Mouse (Mus musculus): ENCODE measurements around the gene Ccdc102a. TPM values are rescaled to one million over a fixed set of nuclear protein-coding genes. Genes with fewer than 3 reads are reported as not detected.

Gene Ccdc102a
- total RNA-seq, 2 experiments from 2014 or later: 4.9 to 5.5 TPM

DNA sequence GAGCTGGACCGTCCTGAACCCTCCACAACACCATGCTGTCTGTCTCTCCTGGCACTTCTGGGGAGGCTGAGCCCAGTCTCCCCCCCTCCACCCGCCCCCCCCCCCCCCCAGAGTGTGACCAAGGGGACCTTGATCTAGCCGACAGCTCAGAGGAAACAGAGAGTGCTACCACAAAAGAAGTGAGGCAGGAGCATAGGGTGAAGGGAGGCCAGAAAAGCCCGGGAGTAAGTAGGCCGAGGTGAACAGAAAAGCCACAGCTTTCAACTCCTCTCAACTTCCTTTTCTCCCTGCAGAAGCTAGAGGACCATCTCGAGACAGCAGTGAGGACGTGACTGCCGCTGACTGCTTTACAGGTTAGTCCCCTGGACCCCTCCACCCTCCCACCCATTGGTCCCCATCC lies 5.5 kb upstream of the Ccdc102a start, which contains the start of gene Adgrg5:
Gene Adgrg5, plus strand, starts transcription at position 290 of the 400 bp plus-strand sequence.
- intact Hi-C loops (cut with DNase I): no loop called here
- no peak for DNase-seq

DNA sequence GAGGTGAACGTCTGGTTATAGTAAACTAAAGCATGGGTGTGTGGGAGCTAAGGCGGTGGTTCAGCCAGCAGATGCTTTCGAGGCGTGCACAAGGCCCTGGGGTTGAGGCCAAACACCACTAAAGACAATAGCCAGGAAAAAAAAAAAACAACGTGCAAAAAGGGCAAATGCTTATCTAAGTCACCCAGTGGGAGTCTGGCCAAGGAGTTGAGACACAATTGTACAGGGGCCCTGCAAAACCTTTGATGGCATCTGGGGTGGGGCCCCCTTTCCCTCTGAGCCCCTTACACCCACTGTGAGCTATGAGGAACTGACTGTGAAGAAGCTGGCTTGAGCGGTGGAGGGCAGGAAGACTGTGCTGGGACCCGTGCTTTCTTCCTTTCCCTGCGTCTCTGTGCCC lies 4.7 kb upstream of the Ccdc102a start:
- DNase-seq: no peak
- intact Hi-C loops (cut with DNase I): no loop called here

DNA sequence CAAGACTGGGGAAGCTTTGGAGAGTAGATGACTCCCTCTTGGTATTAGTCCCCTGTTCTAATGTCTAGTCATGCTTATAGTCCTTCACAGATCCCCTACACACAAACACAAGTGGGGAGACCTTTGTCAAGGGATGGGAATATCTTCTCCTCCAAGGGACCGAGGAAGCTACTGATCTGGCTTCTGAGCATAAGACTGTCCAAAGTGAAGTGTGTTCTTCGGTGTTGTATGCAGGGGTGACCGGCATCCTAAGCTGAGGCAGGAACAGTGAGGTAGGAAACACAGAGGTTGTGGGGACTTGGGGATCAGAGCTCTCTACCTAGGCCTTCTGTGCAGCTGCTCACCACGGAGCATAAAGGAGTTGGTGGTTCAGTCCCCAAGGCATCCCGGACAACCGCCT lies 4.3 kb upstream of the Ccdc102a start:
- intact Hi-C loops (cut with DNase I): no loop called here
- no peak for DNase-seq

DNA sequence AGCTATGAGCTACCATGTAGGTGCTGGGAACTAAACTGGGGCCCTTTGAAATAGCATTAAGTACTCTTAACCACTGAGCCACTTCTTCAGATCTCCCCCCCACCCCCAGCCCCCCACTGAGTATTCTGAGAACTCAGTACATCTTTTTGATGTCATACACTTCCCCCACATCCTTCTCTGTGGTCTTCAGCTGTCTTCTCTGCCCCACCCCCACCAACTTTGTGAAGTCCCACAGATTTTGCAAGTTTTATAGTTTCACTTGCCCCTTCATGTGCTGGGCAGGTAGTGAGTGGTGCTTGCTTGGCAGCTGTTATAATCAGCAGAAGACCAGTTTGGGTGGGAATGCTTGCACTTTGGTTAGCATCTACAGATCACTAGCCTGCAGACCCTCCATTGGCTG lies 1.4 kb upstream of the Ccdc102a start:
- intact Hi-C loops (cut with DNase I): no loop called here
- DNase-seq: no peak

DNA sequence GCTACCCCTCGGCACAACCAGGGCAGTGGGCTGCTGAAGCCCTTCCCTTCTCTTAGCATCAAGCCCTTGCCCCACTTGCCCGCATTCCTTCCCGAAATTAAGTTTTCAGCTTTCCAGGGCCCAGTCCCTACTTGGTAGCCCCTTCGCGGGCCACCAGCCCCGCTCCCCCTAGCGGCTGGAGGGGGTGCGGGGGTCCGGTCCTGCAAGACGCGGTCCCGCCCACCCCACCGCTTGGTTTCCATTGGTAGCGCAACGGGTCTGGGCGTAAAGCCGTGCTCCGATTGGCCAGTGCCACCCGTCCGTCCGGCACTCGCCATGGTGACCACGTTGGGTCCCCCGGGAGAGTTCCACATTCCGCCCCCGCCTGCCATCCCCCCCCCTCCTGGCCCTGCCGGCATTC lies 546 bp downstream of the Ccdc102a start:
- intact Hi-C loops (cut with DNase I): no loop called here
- peak; percentile 97 for DNase-seq

DNA sequence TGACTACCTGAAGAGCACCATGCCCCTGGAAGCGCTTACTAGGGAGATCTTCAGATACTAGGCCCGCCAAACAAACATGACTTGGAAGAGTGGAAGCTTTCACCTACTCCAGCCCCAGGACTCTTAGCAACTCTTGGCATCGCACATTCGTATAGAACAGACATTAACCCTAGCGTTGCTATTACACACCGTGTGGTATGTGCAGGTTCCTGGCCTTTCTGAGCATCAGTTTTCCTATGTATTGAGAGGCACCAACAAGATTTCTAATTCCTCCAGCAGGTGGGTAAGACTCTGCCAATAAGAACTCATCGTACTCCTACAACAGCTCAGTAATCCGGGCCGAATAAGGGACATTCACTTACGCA lies 956 bp downstream of the Ccdc102a start:
- DNase-seq: no peak
- intact Hi-C loops (cut with DNase I): no loop called here

DNA sequence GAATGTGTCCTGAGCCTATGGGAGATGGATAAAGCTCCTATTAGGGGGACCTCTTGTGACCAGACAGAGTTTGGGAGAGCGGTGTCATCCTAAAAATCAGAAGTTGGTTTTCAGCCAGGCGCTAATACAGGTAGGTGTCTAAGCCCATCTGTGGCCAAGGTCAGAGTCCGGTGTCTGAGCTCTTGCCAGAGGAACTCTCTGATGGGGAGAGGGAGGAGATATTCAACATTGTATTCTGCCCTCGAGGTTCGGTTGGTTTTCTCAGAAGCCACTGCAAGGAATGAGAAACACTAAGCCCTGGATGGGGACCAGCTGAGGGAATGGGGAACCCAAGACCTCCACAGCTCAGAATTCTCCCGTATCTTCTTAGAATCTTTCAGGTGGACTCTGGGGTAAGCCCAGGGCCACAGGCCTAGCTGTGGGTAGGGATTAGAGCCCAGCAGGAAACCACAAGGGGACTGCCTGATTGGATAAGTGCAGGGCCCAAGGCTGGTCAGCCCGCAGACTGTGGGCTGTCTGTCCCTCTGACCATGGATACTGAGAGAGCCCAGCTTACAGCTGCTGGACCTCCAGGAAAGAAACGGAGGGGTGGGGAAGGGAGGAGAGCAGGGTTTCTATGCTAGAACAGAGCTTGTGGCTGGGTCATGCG lies 1.5 kb downstream of the Ccdc102a start:
- DNase-seq: no peak
- intact Hi-C loops (cut with DNase I): no loop called here

DNA sequence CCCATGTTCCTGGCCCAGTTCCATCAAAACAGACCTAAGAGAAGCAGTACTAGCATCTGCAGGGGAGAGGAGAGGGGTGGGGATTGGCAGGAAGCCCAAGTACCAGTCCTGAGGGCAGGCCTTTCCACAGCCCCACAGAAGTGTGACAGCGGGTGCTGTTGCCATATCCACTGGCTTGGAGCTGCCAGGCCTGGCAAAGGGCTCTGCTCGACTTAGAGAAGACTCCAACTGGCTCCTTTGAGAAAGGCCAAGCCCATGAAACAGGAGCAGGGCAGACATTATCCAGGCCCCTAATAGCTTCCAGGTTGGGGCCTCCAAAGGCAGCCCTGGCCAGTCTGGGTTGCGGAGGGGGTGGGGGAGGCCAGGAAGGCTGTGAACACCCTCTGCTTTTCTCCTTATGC lies 3.2 kb downstream of the Ccdc102a start:
- intact Hi-C loops (cut with DNase I): loop anchor here (5.0 kb wide), 1 partner anchor 42 kb away; no protein-coding TSS in a partner anchor
- DNase-seq: peak; percentile 87

DNA sequence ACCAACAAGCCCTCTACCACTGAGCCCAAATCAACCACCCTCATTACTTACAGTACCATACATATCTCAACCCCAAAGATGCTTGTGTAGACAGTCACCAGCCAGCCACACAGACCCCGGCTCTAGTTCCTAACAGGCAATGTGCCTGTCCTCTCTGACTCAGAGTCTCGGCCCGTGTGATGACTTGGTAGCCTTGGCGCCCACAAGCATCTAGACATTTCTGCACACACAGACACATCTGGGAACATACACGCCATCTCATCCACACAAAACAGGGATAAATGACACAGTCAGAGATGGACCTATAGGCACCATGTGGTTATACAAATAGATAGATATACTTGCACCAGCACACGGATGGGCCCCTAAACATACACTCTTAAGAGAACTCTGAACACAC lies 3.6 kb downstream of the Ccdc102a start:
- intact Hi-C loops (cut with DNase I): loop anchor here (5.0 kb wide), 1 partner anchor 42 kb away; no protein-coding TSS in a partner anchor
- DNase-seq: no peak

DNA sequence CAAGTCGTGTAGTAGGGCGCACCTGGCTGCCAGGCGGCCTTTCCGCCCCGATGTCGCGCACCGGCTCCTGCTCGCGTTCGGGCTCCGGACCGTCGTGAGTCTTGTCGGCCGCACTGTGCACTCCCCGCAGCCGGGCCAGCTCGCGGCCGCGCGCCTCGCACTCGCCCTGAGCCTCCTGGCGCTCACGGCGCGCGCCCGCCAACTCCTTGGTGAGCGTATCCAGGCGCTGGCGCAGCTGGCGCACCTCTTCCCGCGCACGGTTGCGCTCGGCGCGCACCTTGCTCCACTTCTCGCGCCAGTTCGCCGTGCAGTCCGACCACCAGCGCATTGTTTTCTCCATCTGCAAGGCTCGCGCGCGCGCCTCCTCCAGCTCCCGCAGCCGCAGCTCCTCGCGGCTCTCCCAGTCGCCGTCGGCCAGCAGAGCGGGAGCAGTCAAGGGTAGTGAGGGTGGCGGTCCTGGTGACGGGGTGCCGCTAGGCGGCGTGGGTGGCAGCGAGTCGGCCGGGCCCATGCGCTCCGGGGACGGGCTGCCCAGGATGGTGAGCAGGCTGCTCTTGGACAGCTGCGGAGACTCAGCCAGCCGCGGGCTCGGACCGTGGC lies 4.7 kb downstream of the Ccdc102a start:
- intact Hi-C loops (cut with DNase I): loop anchor here (5.0 kb wide), 1 partner anchor 41 kb away; no protein-coding TSS in a partner anchor
- peak; percentile 74 for DNase-seq

DNA sequence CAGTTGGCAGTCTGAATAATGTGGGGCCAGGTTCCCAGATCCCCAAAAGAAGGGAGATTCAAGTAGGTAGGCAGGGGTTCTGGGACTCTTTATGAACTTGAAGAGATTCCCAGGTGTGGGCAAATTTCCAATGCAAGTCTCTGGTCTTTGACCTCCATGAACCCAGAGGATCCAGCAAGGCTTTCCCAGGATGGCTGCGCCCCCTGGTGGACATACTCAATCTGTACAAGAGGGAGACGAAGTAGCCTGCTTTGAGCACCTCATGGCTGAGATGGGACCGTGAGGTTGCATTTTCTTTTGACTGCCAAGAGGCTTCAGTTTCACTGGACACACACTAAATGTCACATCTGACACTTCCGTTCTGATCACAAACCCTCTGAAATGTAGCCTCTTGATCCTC lies 9.1 kb downstream of the Ccdc102a start:
- DNase-seq: peak; percentile 86
- intact Hi-C loops (cut with DNase I): no loop called here

DNA sequence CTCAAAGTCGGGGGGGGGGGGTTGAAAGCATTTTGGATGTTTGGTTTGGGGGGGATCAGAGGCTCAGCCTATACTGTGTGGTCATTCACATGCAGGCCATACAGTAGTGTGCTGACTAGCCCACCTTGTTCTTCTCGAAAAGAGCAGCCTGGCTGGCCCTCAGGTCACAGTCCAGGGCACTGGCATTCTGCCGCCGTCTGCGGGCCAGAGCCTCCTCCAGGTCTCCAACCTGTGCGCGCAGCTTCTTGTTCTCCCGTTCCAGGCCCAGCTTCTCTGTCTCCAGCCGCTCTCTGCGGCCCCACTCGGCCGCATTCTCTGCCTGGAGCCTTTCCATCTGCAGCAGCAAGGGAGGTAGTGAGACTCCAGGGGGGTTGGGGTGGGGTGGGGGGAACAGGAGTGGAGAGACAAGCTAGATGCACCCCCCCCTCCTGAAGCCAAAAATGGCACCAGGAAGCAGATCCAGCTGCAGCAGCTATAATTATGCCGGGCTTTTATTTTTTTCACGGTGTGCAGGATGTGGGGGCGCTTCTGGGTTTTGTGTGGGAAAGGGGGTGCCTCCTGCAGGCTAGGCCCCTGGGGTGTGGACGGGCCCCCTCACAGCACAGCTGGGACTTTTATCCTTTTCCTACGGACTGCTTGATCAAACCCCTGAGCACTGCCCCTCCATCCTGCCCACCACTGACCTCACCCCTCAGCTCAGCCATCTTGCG lies 10.2 kb downstream of the Ccdc102a start:
- DNase-seq: no peak
- intact Hi-C loops (cut with DNase I): no loop called here

DNA sequence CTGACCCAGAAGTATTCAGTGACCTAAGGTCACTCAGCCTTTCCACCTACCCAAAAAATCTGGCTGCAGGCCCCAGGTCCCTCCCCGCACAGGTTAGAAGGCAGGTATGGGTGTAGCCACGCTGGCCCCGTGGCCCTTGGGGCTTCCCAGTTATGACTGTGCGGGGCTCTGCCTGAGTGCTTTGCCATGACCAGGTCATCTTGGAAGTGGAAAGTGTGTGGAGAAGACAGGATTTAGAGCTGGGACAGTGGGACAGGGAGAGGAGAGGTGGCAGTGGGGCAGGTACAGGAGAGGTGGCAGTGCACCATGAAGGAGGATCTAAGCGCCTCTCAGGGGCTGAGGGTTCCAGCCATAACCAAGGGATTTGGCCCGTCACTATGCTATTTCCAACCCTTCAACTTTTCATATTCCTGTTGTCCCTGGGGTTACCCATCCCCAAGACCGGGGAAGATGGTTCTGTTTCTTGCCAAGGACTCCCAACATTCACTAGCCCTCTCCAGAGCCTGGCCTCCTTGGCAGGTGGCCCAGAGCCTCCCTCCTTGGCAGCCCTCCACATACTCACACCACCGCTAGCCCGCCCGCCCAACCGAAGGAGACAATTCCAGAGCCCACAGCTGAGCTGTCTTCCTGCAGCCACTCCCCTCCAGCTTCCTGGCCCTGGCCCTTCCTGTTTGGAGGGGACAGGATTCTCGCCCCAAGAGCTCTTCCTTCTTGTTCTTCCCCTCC lies 13.3 kb downstream of the Ccdc102a start:
- DNase-seq: peak; percentile 94
- intact Hi-C loops (cut with DNase I): no loop called here

DNA sequence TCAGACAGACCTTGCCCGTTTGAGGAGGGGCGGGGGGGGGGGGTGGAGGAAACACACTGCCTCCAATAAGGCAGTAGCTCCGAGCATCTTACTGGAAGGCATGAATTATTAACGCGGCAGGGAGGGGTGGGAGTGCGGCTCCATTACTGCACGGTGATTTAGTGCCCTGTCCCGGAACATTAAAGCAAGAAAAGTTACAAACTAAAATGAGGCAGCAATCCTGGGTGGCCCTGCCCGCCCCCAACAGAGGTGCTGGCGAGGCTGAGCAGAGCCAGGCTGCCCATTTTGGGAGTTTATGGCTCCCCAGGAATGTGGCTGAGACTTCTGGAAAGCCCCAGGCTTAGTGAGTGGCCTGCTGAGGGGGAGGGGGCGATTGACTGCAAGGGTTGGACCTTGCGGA lies 14.2 kb downstream of the Ccdc102a start:
- intact Hi-C loops (cut with DNase I): no loop called here
- DNase-seq: no peak

DNA sequence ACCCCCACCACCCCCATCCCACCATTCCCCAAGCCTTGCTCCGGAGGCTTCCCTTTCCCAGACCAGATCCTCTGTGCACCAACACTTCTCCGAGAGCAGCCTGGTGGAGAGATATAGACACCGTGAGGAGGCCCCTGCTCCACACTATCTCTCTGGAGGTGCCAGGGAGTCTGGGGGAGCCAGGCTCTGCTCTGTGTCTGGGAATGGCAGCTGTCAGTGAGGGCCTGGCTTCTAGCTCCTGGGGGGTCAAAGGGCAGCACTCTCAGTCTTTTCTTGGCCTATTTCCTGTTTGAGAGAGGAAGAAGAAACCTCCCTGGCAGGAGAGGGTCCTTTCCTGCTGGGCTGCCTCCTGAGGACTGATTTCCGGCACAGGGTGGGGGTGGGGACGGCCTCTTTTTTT lies 16.9 kb downstream of the Ccdc102a start:
- no peak for DNase-seq
- intact Hi-C loops (cut with DNase I): no loop called here

DNA sequence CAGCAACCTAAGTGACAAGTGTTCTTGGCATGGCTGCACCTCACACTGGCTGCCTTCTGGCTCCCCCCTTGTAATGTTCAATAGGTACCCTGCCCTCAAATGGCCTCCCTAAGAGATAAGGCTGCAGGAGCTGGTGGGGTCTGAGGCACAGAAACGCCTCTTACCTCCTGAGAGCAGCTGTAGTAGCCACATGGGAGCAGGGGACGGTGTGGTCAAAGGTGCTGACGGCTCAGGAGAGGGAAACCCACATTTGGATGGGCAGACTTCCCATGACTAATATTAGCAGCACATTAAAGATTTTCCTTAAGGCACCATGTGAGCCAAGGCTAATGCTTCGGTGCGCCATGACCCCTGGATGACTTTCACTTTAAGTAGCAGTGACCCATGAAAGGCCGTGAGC lies 17.3 kb downstream of the Ccdc102a start:
- intact Hi-C loops (cut with DNase I): no loop called here
- DNase-seq: no peak

DNA sequence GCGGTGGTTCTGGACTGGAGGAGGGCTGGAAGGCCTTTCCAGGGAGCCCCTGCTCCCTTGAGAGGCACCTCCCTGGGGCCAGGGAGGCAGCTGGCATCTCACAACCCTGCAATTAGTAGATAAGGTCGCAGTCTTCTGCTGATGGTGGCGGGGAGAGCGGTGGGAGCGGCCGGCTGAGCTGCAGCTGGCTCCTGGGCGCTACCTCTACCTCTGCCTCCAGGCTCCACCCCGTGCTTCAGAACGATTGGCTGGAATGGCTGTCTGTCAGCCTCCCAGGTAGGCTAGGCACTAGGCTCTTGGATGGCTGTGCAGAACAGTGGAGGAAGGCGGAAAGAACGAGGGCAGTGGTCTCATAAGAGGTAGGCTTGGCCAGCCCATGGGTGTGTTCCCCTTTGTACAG lies 18.6 kb downstream of the Ccdc102a start:
- no peak for DNase-seq
- intact Hi-C loops (cut with DNase I): no loop called here

DNA sequence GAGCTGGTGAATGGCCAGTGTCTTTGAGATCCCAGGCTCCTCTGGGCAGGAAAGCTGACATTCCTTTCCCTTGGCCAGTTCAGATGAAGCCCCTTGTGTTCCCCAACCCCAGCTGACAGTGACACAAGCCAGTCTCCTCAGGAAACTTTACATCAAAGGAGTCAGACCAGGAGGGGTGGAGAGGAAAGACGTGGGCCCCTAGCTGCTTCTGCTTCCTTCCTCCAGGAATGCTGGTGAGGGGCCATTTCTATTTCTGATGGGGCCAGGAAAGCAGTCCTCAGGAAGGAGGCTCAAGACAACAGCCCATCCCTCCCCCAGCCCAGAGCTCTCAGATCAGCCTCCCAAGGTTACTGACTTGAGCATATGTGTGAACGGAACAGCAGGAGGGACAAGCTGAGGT lies 25.0 kb downstream of the Ccdc102a start:
- intact Hi-C loops (cut with DNase I): no loop called here
- DNase-seq: no peak

DNA sequence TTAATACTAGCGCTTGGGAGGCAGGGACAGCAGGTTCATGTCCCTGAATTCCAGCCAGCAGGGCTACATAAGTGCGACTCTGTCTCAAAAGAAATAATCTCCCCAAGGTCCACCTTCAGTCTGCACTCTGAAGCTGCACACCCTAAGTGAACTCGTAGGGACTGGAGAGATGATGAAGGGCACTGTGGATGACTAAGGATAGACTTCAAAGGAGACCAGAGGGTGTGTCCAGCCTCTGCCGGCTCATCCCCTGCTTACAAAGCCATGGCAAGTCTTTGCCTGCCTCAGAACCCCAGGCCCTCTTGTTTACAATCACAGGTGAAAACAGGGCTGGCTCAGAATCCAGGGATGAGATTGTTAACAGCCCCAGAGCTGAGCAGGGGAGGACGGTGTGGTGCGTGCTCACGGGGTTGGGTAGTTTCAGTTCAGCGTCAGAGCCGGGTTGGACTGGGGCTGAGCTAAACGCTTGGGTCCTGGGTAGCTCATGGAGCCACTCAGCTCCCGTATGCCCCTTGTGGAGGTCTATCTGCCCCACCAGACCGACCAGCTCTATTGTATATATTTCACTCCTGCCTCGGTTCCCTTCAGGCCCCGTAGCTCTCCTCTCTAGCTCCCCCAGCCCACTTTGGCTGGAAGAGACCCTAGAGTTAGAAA lies 29.4 kb downstream of the Ccdc102a start:
- DNase-seq: no peak
- intact Hi-C loops (cut with DNase I): no loop called here

DNA sequence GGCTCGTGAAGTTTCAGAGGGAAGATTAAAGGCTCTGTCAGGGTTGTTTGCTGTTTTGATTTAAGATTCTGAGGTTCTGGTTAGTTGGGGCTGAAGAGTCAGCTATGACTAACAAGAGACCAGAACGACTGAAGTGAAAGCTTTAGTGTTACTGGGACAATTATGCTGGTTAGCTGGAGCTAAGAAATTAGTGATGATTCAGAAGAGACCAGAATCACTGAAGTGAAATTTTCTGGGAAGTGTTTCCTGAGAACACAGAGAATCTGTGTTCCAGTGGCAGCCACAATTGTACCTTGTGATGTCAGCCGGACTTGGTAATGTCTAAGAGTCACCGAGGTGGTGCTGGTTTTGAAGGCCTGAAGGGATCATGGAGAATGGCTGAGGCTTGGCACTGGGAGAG lies 37.2 kb downstream of the Ccdc102a start:
- DNase-seq: no peak
- intact Hi-C loops (cut with DNase I): no loop called here

DNA sequence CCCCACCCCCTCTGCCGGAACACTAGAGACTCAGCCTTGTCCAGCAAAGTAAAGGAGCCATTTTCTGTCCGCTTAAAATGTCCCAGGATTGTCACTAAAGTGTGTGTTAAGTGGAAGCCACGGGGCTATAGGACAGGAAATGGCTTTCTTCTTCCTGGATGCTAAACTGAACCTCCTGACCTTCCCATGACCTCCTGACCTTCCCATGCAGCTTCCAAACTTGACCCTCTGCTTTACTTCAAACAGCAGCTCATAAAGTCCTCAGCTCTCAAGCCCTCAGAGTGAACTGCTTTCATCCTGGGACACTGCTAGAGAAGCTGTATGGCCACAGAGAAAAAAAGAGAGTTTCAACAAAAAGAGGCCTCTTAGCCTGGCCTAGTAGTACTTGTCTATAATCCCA lies 41.1 kb downstream of the Ccdc102a start:
- intact Hi-C loops (cut with DNase I): no loop called here

More for the DNA sequence above, 41.1 kb downstream of the Ccdc102a start:
- no peak for DNase-seq

Data from left cerebral cortex, postnatal 4 days (tissue).